Mouse (Mus musculus) erythroid progenitor cell, adult 5-6 weeks (primary cell): Measurements from ENCODE around the gene Nudt1. TPM values are rescaled to one million over a fixed set of nuclear protein-coding genes. Genes with fewer than 3 reads are reported as not detected.
"Not testable (repeated sequence)": the region's sequence is repeated elsewhere in the genome, so short reads cannot be mapped to it uniquely, and the experiment has no call there.

ENCODE experiments used
- ATAC-seq: replicated peaks from 2 replicates; pipeline ENCODE4 v1.8.0; 2016; ENCODE audit warnings: moderate number of reproducible peaks, mild to moderate bottlenecking, moderate TSS enrichment, inconsistent platforms; ENCODE audit not compliant: poor library complexity, low FRiP score, severe bottlenecking
- total RNA-seq, 2 experiments: library from RNA; stranded (forward) in 1 of 2; stranded (reverse) in 1 of 2; fragments of 150-400 nt in 1 of 2; fragments of 186-747, 209-891 nt in 1 of 2; gene quantifications; 2 replicates each; pipeline versions ENCODE4 v1.2.3 to v1.2.4; 2015 to 2017; ENCODE audit warnings: low replicate concordance in 2 of 2

Gene Nudt1
- total RNA-seq, 2 experiments from 2014 or later, result 7.1 to 14.7 TPM

DNA sequence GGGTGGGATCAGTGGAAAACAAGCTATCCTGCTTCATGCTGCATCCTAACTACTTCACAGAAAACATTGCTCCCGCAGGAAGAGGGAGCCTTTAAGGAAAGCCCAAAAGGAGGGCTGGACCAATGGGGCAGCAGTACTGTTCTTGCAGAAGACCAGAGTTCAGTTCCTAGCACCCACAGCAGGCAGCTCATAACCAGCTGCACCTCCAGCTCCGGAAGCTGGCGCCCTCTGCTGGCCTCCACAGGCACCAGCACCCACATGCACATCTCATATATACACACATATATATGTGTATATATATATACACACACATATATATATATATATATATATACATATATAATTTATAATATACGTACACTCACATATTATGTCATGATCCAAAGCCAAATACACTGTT, 17.3 kb downstream of the Nudt1 start:
- ATAC-seq, result no peak

DNA sequence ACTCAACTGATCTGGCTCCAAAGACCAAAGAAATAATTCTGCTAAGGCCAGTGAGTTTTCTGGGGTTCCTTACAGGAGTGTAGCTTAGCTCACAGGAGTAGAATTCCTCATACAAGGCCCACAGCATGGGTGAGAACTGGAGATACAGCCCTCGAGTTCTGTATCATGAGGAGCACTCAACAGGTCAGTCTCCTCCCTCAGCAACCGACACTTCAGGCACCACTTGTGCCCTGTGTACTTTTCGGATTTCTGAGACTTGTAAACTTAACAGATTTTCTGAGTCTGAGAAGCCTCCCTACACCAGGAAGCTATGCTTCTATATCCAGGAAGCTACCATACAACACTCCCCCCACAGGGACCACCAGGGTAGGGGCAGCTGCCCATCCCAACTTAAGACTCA, 18.4 kb downstream of the Nudt1 start:
- no peak for ATAC-seq

DNA sequence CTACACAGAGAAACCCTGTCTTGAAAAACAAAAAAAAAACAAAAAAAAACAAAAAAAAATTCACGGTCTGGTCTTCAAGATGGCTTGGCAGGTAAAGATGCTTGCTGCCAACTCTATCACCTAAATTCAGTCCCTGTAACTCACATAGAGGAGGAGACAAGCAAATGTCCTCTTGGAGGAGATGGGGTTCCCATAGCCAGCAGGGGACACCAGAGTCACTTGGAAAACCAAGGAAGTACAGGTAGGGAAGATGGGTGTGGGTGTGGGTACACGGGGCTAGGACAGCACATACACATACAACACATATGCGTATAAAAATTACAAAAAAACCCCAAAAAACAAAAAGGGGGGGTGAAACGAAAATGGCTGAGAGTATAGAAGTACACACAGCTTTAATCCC, 21.4 kb downstream of the Nudt1 start:
- no peak for ATAC-seq

DNA sequence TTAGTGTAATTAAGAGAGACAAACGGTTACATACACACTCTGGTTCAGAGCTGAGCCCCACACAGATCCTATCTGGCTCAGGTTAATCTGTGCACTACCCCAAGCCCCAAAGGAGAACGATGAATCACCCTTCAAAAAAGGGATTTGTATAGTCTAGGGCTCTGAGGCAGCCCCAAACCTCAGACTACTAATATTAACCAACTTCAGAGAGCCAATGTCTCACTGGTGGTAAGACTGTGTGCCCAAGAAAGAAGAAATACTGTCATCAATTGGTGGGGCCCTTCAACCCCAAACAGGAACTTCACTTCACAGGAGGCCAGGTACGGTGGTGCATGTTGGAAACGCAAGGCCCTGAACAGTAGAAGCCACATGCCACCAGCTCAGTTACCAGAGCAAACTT, 23.8 kb downstream of the Nudt1 start:
- ATAC-seq, result no peak

DNA sequence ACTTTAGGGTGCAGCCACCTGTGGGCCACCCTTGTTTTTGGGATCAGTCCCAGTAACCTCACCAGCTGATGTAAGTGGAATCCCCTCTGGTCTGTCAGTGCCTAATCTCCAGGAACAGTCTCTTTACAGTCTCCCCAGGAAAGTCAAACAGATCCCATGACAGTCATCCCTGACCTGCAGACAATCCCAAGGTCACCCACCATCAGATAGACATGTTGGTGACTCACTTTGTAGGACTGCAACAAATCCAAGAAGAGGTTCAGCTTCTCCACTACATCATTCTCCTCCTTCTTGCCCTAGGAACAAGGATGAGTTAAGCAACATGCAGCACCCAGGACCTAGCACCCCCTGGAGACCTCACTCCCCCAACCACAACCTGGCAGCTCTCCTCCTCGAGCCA, 24.6 kb downstream of the Nudt1 start:
- ATAC-seq, result no peak

DNA sequence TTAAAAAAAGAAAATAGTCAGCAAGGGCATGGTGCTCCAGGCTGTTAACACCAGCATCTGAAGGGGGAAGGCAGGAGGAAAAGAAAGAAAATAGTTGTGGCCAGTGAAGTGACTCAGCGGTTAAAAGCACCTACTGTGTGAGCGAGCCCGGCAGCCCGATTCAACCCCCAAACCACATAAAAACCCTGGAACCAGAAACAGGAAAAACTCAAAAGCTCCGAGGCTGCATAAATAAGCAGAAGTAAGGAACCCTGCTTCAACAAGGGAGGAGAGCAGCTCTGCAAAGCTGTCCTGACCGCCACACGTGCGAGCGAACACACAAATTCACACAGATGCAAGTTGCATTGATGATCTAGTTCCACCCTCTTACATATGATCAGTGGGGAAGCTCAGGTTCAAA, 28.4 kb downstream of the Nudt1 start:
- ATAC-seq, result no peak

DNA sequence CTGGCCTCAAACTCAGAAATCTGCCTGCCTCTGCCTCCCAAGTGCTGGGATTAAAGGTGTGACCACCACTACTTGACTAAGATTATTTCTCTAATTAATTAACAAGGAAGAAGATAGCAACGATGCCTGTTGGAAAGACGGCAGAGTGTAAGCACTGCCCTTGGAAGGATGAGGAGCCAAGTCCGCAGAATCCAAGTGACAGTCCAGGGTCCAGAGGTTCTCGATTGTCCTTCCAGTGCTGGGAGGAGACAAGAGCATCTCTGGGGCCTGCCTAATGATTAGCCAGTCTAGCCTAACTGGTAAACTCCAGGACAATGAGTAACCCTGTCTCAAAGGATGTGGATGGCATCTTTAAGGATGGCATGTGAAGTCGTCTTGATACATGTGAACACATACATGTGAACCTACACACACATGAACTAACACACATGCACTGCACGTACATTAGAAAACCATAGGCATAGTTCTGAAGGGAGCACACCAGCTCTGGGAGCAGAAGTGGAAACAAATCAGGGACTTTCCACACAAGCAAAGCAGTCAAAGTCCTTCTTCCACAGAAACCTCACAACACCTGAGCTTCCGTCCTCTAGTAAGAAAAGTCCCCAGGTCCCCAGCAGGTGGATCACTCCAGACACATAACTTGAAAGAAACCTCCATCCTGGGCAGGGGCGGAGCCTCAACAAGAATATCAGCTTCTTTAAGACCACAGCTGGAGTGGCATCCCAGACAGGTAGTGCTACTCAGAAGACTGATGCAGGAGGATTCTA, 29.5 kb downstream of the Nudt1 start:
- ATAC-seq, result no peak

DNA sequence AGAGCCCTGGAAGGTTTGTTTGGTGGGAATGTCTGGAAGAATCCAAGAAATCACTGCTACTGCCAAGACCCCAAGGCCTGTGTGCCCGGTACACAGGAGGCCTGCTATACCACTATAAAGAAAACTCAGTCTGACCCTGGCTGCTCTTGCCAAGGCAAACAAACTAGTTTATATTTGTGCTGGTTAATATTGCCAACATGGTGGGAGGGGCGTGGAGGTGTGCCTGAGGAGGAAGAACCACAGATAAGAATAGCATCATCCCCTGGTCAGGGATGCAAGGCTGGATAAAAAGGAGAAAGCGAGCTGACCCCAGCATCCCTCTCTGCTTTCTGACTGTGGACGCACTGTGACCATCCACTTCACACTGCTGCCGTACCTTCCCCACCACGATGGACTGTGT, 30.9 kb downstream of the Nudt1 start:
- ATAC-seq, result no peak

DNA sequence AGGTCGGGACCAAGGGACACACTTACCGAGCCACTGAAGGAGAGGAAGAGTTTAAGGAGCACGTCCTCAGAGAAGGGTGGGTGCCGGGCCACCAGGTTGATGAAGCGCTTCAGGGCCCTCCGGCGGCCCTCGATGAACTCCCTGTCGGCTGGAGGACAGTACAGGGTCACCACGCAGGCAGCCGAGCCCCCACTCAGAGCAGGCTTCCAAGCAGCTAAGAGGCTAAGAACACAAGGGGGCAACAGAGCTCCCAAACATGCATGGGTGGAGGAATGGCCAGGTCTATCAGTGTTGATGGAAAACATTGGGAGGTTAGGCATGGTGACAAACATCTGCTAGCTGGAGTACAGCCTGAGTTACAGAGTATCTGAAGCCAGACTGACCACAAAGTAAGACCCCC, 34.5 kb downstream of the Nudt1 start:
- ATAC-seq, result no peak

DNA sequence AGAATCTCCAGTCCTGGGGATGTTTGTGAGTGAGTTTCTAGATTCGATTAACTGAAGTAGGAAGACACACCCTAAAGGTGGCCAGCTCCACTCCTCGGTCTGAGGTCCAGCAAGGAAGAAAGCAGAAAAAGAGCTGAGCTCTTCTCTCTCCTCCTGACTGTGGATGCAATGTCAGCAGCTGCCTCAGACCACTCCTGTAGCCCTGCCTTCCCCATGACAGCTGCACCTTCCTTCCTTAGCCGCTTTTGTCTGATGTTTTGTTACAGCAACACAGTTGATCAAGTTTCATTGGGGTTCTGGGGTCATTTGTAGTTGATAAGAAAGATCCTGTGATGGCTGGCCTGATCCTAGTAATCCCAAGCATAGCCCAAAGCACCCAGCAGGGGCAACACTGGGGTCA, 36.0 kb downstream of the Nudt1 start:
- no peak for ATAC-seq

DNA sequence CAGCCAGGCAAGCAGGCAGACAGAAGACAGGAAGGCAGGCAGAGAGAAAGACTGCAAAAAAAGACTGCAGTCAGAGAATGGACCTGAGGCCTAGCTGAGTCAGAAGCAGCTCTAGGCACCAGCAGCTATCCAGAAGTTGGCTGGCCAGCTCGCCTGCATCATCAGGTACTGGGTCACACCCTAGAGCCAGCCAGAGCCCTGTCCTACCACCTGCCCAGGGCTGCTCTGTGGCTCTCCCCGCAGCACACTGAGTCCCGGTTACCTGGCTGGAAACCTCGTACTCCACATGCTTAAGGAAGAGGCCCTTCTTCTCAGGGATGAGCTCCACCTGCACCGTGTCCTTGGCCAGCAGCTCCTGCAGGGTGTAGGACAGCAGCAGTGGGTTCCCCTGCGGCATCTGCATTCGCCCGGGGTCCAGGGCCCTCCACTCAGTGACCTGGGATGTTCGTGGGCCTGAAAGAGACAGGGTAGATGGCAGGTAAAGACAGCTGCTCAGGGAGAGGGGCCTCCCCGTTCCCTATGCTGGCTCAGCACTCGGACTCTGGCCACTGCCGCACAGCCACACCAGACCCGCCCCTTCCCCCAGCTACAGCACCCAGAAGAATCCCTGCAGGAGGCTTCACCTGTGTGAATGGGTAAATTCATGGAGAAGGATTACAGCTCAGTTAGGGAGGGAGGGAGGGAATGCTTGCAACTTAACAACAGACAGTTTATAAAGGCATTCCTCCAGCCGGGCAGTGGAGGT, 38.6 kb downstream of the Nudt1 start:
- no peak; the same call in 1 of the 2 replicates for ATAC-seq

DNA sequence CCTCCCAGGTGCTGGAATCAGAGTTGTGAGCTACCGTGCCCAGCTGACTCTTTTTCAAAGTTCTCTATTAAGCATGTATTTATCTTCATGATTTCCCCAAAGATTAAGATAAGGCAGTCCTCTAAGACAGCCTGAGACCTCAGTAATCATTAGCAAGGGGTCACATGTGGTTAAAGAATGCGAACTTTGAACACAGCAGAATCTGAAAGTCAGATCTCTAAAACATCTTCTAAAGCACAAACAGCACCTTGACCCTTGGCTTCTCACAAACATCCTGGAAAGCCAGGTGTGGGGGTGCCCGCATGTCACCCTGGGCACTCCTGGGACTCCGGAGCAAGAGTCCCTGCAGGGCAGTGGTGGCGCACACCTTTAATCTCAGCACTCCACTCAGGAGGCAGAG, 43.0 kb downstream of the Nudt1 start:
- no peak for ATAC-seq

DNA sequence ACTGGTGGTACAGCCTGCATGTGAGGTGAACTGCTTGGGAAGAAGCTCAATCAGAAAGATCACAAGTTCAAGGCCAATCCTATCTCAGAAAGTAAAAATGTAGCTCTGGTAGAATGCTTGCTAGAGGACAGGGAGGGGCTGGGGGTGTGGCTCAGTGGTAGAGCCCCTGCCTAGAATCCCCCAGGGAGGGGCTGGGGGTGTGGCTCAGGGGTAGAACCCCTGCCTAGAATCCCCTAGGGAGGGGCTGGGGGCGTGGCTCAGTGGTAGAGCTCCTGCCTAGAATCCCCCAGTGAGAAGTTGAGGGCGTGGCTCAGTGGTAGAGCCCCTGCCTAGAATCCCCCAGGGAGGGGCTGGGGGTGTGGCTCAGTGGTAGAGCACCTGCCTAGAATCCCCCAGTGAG, 46.7 kb downstream of the Nudt1 start:
- not testable (repeated sequence) for ATAC-seq

DNA sequence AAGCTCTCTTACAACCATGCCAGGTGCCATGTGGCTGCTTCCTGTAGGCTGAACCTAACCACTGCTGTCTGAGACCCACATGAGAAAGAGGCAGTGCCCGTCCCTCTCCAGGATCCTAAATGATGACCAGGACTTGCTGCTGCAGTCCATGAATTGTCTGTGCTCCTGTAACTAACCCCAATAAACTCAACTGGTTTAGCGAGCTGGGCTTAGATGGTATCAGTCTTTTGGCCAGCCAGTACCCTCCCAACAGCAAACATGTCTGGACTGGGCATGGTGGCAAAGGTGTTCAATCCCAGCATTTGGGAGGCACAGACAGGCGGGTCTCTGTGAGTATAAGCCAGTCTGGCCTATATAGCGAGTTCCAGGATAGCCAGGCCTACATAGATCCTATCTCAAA, 47.5 kb downstream of the Nudt1 start:
- ATAC-seq, result no peak

DNA sequence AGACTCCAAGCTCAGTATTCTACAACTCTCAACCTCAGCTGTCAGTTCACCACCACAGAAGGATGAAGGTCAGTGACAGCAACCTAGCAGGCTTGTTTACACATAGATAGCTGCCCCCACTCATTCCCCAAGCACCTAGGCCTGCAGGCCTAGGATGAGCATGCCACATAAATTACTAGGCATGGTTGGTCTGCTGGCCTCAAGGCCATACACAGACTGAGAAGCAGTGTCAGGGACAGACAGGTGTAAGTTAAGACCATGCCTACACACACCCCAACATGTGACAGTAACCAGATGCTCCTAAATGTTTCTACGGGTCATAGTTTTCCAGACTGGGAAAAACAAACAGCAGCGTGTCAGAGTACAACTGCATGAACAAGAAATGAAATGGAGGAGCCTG, 48.0 kb downstream of the Nudt1 start:
- ATAC-seq, result no peak

DNA sequence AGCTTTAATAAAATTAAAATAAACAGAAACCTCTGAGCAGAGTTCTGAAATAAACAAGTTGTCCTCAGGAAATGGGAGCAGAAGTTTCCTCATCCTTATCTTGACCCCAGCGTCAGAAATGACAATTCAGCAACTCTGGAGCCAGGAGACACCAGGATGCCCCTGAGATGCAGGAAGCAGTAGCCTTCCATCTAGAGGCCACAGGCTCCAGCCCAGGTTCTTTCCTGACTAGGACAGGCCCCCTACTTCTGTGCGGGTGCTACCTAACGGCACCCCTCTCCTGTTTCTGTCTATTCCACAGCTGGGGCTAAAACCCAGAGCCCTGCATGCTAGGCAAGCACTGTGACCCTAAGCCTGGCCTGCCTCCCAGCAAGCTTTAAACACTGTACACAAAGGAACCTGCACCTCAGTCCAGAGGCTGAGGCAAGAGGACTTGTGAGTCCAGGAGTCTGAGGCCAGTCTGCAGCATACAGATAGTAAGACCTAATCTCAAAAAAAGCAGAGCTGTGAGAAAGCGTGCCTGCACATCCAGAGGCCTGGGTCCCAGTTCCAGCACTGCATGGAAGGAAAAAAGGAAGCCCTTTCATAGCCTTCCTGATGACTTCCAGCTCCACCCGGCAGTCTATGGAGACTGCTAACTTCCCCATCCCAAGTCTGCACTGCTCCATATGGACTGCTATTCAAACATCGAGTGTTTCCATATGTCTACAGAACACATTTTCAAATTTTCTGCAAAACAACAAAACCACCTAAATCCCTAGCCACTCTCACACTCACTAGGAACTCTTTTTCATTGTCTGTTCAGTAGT, 49.2 kb downstream of the Nudt1 start:
- no peak for ATAC-seq

DNA sequence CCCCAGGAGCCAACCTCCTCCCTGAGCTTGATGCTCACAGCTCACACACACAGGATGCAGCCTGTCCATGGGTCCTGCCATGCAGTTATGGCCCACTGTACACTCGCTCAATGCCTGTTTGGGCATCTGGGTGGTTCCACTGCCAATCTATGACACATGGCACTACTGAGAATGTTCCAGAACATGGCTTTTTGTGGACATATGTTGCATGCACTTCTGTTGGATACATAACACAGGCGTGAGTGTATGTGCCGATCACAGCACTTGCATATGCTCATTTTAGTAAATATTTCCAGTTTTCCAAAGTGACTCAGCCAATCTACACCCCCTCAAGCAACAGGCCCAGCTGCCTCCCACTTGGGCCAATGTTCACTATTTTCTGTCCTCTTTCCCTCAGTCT, 50.2 kb downstream of the Nudt1 start:
- no peak for ATAC-seq

DNA sequence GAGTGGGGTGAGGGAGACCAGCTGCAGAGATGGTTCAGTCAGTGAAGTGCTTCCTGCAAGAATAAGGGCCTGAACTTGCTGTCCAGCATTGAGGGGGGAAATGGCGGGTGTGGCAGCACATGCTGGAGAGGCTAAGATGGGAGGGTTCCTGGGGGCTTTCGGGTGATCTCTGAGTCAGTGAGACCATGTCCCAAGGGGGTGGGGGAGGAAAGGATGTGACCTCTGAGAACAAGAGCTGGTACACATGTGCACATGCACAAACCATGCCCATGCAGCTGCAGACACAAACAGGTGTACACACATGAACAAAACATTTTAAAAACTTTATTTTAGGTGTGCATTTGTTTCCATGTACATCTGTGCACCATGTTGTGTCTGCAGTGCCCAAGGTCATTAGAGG, 52.3 kb downstream of the Nudt1 start:
- ATAC-seq, result no peak

DNA sequence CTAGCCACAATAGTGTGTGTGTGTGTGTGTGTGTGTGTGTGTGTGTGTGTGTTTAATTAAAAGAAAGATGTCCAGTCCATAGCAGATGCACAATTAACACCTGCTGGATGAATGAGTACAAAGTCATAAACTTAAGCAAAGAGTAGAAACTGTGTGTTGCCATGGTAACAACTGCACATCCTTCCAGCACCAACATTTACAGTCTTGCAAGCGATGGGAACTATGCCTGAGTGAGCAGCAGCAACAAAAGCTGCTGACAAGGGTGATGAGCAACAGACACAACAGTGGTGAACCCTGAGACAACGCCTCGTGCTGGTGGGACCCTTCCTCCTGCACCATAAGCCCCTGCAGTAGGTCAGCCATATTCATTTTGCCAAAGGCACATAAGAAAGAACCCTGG, 52.8 kb downstream of the Nudt1 start:
- no peak for ATAC-seq

DNA sequence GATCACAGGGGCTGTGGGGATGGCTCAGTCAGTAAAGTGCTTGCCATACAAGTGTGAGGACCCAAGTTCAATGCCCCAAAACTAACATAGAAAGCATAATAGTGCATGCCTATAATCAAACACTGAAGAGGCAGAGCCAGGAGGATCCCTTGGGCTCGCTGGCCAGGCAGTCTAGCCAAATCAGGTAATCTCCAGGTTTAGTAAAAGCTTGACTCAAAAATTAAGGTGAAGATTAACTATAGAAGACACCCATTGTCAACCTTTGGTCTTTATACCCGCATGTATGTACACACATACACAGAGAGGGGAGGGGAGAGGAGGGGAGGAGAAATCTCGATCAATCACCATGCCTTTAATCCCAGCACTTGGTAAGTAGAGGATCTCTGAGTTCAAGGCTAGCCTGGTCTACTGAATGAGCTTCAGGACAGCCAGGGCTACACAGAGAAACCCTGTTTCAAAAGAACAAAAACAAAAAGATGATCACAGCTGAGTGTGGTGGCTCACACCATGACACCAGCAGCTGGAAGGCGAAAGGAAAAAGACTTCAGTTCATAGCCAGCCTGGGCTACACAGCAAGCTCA, 53.9 kb downstream of the Nudt1 start:
- ATAC-seq, result no peak
